Mouse (Mus musculus) ES-E14 (cell line): ENCODE results near the gene Psmd12. TPM values are rescaled to one million over a fixed set of nuclear protein-coding genes. Genes with fewer than 3 reads are reported as not detected.

Source experiments
- DNase-seq: peaks from one replicate; pipeline ENCODE4 v3.0.0-alpha.2; 2013; ENCODE audit warnings: low read depth, low spot score
- H3K27ac ChIP-seq: 2 replicates; pipeline ENCODE4 v1.5.1; 2012; ENCODE audit warnings: low read depth, mild to moderate bottlenecking, low read length, moderate library complexity, mixed read lengths; ENCODE audit not compliant: poor library complexity, insufficient read depth, severe bottlenecking
- H3K36me3 ChIP-seq: 2 replicates; pipeline ENCODE4 v1.6.1; 2012; ENCODE audit warnings: mild to moderate bottlenecking, low read length, moderate library complexity, mixed read lengths; ENCODE audit not compliant: control insufficient read depth, poor library complexity, insufficient read depth, severe bottlenecking
- H3K4me1 ChIP-seq, 2 experiments: fragments of 150-350 bp in 1 of 2; sonication (generic) in 1 of 2; 2 replicates each; pipeline ENCODE4 v1.6.1; 2012; ENCODE audit warnings: low read length in 2 of 2, mild to moderate bottlenecking in 1 of 2, mixed read lengths in 1 of 2; ENCODE audit not compliant: control insufficient read depth in 2 of 2, insufficient read depth in 2 of 2, poor library complexity in 1 of 2
- H3K4me3 ChIP-seq, 2 experiments: fragments of 150-350 bp in 1 of 2; sonication (generic) in 1 of 2; 2 replicates each; pipeline ENCODE4 v1.5.1; 2012; ENCODE audit warnings: low read length in 2 of 2, low read depth in 1 of 2, mild to moderate bottlenecking in 1 of 2, mixed read lengths in 1 of 2; ENCODE audit not compliant: insufficient read depth in 1 of 2, poor library complexity in 1 of 2, severe bottlenecking in 1 of 2
- H3K9ac ChIP-seq: 2 replicates; pipeline ENCODE4 v1.6.1; 2012; ENCODE audit warnings: low read depth, mild to moderate bottlenecking, low read length, mixed read lengths; ENCODE audit not compliant: poor library complexity, insufficient read depth, severe bottlenecking
- H3K9me3 ChIP-seq: fragments of 150-350 bp; sonication (generic); 2 replicates; pipeline ENCODE4 v1.6.1; 2012; ENCODE audit warnings: low read depth, mild to moderate bottlenecking, low read length; ENCODE audit not compliant: control insufficient read depth, insufficient read depth
- CHD2 ChIP-seq: IDR thresholded peaks from 2 replicates; pipeline ENCODE4 v1.6.1; 2014; ENCODE audit warnings: mild to moderate bottlenecking, low read depth, low read length, inconsistent platforms
- HCFC1 ChIP-seq: IDR thresholded peaks from 2 replicates; pipeline ENCODE4 v1.6.1; 2012; ENCODE audit warnings: low read length, inconsistent platforms, borderline replicate concordance; ENCODE audit not compliant: insufficient read depth
- MAFK ChIP-seq: IDR thresholded peaks from 2 replicates; pipeline ENCODE4 v1.6.1; 2014; ENCODE audit warnings: mild to moderate bottlenecking, low read depth, low read length, inconsistent platforms; ENCODE audit not compliant: insufficient read depth
- ZC3H11A ChIP-seq: IDR thresholded peaks from 2 replicates; pipeline ENCODE4 v1.6.1; 2012; ENCODE audit warnings: low read depth, mild to moderate bottlenecking, inconsistent platforms, low read length, borderline replicate concordance
- ZNF384 ChIP-seq: IDR thresholded peaks from 2 replicates; pipeline ENCODE4 v1.6.1; 2012; ENCODE audit warnings: low read depth, low read length, inconsistent platforms
- in situ Hi-C, 2 experiments: fragments of 600-800 bp; cut with MboI; formaldehyde crosslinking; loops; one replicate each; pipeline ENCODE4 v1.15.1; 2025; ENCODE audit warnings: low sequenced_read_pairs in 2 of 2, inconsistent platforms in 1 of 2; ENCODE audit not compliant: unreplicated experiment in 2 of 2
- total RNA-seq: library from RNA; depleted of rRNA; stranded (reverse); fragments of 300-350 nt; gene quantifications from 2 replicates; pipeline ENCODE4 v1.2.3, GENCODE M21; 2012

Psmd12 gene
- total RNA-seq, 1 experiment, result 140 TPM

GRCm38 (mm10) chr11:107458286-107458685 is 21.0 kb upstream of the Psmd12 start:
- H3K9ac ChIP-seq, result 0 out of 2 replicates have a peak overlapping the region, but pooled peaks have one; percentile 31
- H3K9me3 ChIP-seq, result no peaks in the 10 kb centered on the region
- H3K4me3 ChIP-seq, result no peak overlapping the region
- in situ Hi-C loops, result loop anchor here in 1 of 2 experiments (25.0 kb wide), 1 partner anchor 171 kb away; no protein-coding TSS in a partner anchor
- no peak for DNase-seq
- no peaks in the 10 kb centered on the region for H3K36me3 ChIP-seq
- H3K27ac ChIP-seq, result peak overlapping the region; percentile 29; the same call in 1 of the 2 replicates
- TF ChIP-seq ZNF384 (no peak), MAFK (no peak), CHD2 (no peak), HCFC1 (no peak), ZC3H11A (no peak)
- H3K4me1 ChIP-seq, result peaks cover 4 to 24% of the 10 kb centered on the region in 2 experiments; a peak in 3 of 4 replicates

GRCm38 (mm10) chr11:107458986-107459385 is 20.3 kb upstream of the Psmd12 start:
- no peaks in the 10 kb centered on the region for H3K9me3 ChIP-seq
- in situ Hi-C loops, result loop anchor here in 1 of 2 experiments (25.0 kb wide), 1 partner anchor 172 kb away; no protein-coding TSS in a partner anchor
- no peak overlapping the region for H3K9ac ChIP-seq
- DNase-seq, result no peak
- peaks cover 4 to 20% of the 10 kb centered on the region in 2 experiments; a peak in 3 of 4 replicates for H3K4me1 ChIP-seq
- H3K27ac ChIP-seq, result no peak overlapping the region
- TF ChIP-seq CHD2 (no peak), ZC3H11A (no peak), HCFC1 (no peak), ZNF384 (no peak), MAFK (no peak)
- H3K4me3 ChIP-seq, result no peak overlapping the region
- no peaks in the 10 kb centered on the region for H3K36me3 ChIP-seq

- Histone ChIP-seq H3K4me1 (peaks cover 4 to 20% of the 10 kb centered on the region in 2 experiments; a peak in 3 of 4 replicates), H3K9me3 (no peaks in the 10 kb centered on the region), H3K27ac (no peak overlapping the region), H3K4me3 (no peak overlapping the region), H3K9ac (no peak overlapping the region), H3K36me3 (no peaks in the 10 kb centered on the region)
- in situ Hi-C loops, result loop anchor here in 1 of 2 experiments (25.0 kb wide), 1 partner anchor 173 kb away; no protein-coding TSS in a partner anchor
- no peak for DNase-seq
- no peak for TF ChIP-seq HCFC1
- TF ChIP-seq MAFK, result no peak
Measured at GRCm38 (mm10) chr11:107459828-107460227, 19.5 kb upstream of the Psmd12 start.

- Histone ChIP-seq H3K27ac (no peak overlapping the region; the same call in 1 of the 2 replicates), H3K9ac (no peak overlapping the region), H3K9me3 (no peaks in the 10 kb centered on the region), H3K36me3 (no peaks in the 10 kb centered on the region), H3K4me1 (peaks cover 0 to 24% of the 10 kb centered on the region in 2 experiments; a peak in 2 of 4 replicates), H3K4me3 (no peak overlapping the region)
- TF ChIP-seq ZC3H11A, result 0 out of 2 replicates have a peak, but pooled peaks have one; percentile 24
- no peak for TF ChIP-seq HCFC1
- no peak for TF ChIP-seq CHD2
- TF ChIP-seq MAFK, result no peak
- in situ Hi-C loops, result loop anchor here in 1 of 2 experiments (25.0 kb wide), 1 partner anchor 175 kb away; no protein-coding TSS in a partner anchor
- DNase-seq, result no peak
Measured at GRCm38 (mm10) chr11:107462478-107462877, 16.8 kb upstream of the Psmd12 start.
